Mouse (Mus musculus): ENCODE measurements around the gene Gm28053. TPM values are rescaled to one million over a fixed set of nuclear protein-coding genes. Genes with fewer than 3 reads are reported as not detected.

Gm28053 gene
- polyA plus RNA-seq, 1 experiment from 2014 or later = 0.49 TPM

DNA sequence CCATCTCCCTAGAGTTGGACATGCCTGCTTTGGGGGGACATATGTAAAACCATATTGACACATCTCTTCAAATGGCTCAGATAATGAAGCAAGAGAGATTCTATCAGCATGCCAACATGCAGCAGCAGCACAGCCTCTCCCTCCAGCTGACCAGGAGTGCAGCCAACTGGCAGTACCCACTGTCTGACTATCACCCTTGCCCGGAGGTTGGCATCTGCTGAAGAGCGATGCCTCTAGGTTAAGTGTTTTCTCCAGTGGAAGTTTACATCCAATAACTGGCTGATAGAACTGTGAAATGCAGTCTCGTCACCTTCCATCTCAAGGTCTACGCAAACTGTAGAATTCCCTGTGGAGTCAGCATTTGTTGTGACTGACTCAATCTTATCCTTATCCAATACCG lies 19.3 kb downstream of the Gm28053 start:
- WGBS = 91% methylated on average over 5 of the region's 5 CpGs
- no peaks in the 10 kb centered on the region for H3K9me3 ChIP-seq (replicated peaks)
- no peak overlapping the region for H3K27ac ChIP-seq (replicated peaks)
- H3K27me3 ChIP-seq (ENCODE audit: low read depth, poor library complexity, severe bottlenecking) = peaks cover 20% of the 10 kb centered on the region
- H3K36me3 ChIP-seq = no peaks in the 10 kb centered on the region
- H3K4me3 ChIP-seq = no peak overlapping the region
- peaks cover 24% of the 10 kb centered on the region for H3K4me1 ChIP-seq
- no peak for DNase-seq (ENCODE audit: low spot score)

DNA sequence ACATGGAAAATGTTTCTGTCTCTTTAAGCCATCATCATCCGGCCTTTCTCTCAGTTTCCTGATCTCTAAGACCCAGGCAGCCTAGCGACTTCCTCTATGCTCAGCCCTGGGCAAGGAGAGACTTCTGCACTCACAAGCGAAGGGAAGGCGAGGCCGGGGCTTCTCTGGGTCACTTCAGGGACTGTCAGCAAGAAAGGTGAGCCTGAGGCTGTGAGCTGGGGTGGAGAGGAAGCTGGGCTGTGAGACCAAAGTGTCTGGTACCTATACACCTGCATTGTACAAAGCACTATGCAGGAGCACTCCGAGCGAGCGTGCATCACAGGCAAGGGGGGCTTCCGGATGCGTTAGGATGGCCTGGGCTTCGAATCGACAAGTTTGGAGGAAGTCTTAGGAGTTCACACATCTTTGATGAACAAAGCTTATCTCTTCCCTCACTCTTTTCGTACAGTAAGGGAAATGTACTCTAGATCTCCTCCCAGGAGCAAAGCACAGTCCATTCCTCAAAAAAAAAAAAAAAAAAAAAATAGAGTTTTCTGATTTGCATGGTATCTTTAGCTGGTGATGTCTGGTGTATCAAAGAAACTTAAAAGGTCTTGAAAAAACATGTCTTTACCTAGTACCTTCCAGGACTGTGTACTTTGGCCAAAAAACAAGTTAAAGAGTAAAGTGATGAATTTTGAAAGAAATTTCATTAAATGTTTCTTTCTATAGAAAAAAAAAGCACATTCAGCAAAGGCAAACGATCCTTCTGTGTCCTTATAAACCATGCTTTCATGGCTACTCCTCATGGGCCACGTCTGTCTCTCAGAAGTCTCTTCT lies 20.8 kb downstream of the Gm28053 start, which contains the start of gene Gimap1:
Gene Gimap1 (plus strand): TSS at position 94 of the 819 bp plus-strand sequence.
- peaks cover 29% of the 10 kb centered on the region for H3K4me1 ChIP-seq
- 81% methylated on average over 15 of the region's 15 CpGs for WGBS
- no peak within 1 kb of the TSS for H3K4me3 ChIP-seq
- peaks cover 35% of the 10 kb centered on the region for H3K27me3 ChIP-seq (ENCODE audit: low read depth, poor library complexity, severe bottlenecking)
- DNase-seq (ENCODE audit: low spot score) = no peak
- no peaks in the 10 kb centered on the region for H3K9me3 ChIP-seq (replicated peaks)
- no peaks in the 10 kb centered on the region for H3K36me3 ChIP-seq
- no peak within 1 kb of the TSS for H3K27ac ChIP-seq (replicated peaks)

DNA sequence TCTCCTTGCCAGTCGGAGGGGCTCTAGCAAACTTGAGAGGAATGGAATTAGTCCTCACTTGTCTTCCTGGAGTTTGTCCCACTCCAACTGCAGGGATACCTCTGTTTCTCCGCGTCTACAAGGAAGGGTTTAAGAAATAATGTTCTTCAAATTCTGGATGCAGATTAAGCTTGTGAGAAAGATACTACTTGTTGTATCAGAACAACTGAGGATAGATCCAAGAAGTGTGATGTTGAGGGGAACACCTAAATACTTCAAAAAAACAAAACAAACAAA lies 21.3 kb downstream of the Gm28053 start:
- H3K4me3 ChIP-seq = no peak overlapping the region
- peaks cover 29% of the 10 kb centered on the region for H3K4me1 ChIP-seq
- no peak overlapping the region for H3K27ac ChIP-seq (replicated peaks)
- no peak for DNase-seq (ENCODE audit: low spot score)
- no peaks in the 10 kb centered on the region for H3K9me3 ChIP-seq (replicated peaks)
- no peaks in the 10 kb centered on the region for H3K36me3 ChIP-seq
- peaks cover 37% of the 10 kb centered on the region for H3K27me3 ChIP-seq (ENCODE audit: low read depth, poor library complexity, severe bottlenecking)
- WGBS = 90% methylated on average over 3 of the region's 3 CpGs

DNA sequence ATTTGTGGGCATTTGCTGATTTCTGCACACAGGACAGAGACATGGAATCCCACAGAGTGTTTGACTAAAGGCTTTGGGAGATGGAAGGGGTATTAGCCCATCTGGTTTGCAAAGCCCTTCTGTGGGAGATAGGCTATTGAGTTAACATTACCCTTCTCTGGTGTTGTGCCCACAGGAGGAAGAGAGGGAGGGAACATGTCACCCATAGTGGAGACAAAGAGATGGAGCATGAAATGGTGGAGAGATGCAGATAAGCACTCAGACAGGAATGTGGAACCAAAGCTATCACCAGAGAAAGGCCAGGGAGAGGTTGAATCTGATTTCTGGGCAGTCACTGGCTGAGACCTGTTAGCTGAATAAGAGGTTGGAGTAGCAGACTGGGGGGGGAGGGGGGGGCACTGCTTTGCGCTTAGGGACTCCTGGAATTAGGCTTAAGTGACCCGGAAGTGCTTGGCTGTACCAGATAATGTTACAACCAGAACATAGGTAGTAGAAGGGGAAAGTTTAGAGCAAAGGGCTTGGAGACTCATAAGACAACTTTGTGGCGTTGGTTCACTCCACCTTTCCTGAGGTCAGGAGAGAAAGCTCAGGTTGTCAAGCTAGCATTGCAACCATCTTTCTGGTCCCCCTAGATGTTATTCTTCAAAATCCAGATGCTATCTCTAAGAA lies 22.2 kb downstream of the Gm28053 start:
- WGBS = 72% methylated on average over 3 of the region's 3 CpGs
- no peaks in the 10 kb centered on the region for H3K9me3 ChIP-seq (replicated peaks)
- DNase-seq (ENCODE audit: low spot score) = no peak
- H3K36me3 ChIP-seq = no peaks in the 10 kb centered on the region
- no peak overlapping the region for H3K4me3 ChIP-seq
- H3K4me1 ChIP-seq = peaks cover 29% of the 10 kb centered on the region
- H3K27ac ChIP-seq (replicated peaks) = no peak overlapping the region
- H3K27me3 ChIP-seq (ENCODE audit: low read depth, poor library complexity, severe bottlenecking) = peaks cover 41% of the 10 kb centered on the region

DNA sequence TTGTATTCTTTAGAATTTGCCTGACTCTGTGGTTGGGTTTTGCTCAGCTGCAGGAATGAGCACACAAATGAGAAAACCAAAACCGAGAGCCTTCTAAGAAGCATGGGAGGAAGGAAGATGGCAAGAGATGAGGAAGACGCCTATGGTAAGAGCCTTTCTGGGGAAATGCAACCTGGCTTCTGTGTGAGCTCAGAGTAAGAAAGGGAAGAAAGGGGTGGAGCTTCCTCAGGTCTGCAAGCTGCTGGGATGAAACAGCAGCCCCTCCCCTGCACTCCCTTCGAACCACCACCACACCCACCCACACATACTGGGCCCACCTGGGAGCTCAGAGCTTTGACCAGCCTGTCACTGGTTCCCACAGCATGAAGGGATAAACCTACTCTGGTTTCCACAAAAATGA lies 22.9 kb downstream of the Gm28053 start:
- DNase-seq (ENCODE audit: low spot score) = no peak
- H3K4me1 ChIP-seq = peaks cover 29% of the 10 kb centered on the region
- no peak overlapping the region for H3K27ac ChIP-seq (replicated peaks)
- no peaks in the 10 kb centered on the region for H3K36me3 ChIP-seq
- H3K9me3 ChIP-seq (replicated peaks) = no peaks in the 10 kb centered on the region
- H3K4me3 ChIP-seq = no peak overlapping the region
- H3K27me3 ChIP-seq (ENCODE audit: low read depth, poor library complexity, severe bottlenecking) = peaks cover 47% of the 10 kb centered on the region
- WGBS = 40% methylated on average over 3 of the region's 3 CpGs

DNA sequence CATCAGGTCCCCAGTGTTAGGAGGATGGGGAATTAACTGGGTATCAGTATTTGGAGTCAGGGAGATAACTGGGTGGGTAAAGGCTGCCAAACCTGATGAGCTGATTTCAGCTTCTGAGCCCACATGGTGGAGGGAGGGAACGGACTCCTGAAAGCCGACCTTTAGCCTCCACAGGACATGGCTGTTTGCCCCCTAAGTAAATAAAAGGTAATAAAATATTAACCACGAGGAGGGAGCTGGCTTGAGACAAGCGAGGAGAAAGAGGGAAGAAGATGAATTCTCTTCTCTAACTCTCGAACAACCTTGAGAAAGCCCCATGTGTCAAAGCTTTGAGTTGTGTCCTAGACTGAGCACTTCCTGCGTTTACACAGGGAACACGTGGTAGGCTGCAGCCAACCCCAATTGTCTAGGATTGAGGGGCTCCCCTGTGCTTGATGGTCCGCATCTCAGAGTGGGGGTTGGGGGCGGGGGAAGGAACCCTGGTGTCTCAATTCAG lies 23.4 kb downstream of the Gm28053 start:
- 47% methylated on average over 9 of the region's 9 CpGs for WGBS
- H3K9me3 ChIP-seq (replicated peaks) = no peaks in the 10 kb centered on the region
- H3K4me3 ChIP-seq = no peak overlapping the region
- no peak overlapping the region for H3K27ac ChIP-seq (replicated peaks)
- peaks cover 47% of the 10 kb centered on the region for H3K27me3 ChIP-seq (ENCODE audit: low read depth, poor library complexity, severe bottlenecking)
- H3K4me1 ChIP-seq = peaks cover 29% of the 10 kb centered on the region
- no peaks in the 10 kb centered on the region for H3K36me3 ChIP-seq
- peak; percentile 14 for DNase-seq (ENCODE audit: low spot score)

DNA sequence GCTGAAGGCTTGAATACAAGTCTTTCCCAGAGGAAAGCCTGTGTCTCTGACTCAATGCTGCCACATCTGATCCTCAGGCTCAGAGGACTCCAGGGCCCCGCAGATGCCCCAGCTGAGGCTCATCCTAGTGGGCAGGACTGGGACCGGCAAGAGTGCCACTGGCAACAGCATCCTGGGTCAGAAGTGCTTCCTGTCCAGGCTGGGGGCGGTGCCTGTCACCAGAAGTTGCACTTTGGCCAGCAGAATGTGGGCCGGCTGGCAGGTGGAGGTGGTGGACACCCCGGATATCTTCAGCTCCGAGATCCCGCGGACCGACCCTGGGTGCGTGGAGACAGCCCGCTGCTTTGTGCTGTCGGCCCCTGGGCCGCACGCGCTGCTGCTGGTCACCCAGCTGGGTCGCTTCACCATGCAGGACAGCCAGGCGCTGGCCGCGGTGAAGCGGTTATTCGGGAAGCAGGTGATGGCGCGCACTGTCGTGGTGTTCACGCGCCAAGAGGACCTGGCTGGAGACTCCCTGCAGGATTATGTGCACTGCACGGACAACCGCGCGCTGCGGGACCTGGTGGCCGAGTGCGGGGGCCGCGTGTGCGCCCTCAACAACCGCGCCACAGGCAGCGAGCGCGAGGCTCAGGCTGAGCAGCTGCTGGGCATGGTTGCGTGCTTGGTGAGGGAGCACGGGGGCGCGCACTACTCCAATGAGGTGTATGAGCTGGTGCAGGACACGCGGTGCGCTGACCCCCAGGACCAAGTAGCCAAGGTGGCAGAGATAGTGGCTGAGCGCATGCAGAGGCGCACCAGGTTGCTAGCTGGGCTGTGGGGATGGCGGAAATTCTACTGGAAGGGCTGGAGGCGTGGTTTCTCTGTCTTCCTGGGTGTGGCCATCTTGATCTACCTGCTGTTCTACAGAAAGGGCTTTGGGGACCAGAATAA lies 24.3 kb downstream of the Gm28053 start:
- peak; percentile 39 for DNase-seq (ENCODE audit: low spot score)
- Histone ChIP-seq H3K27ac (replicated peaks) (no peak overlapping the region; the same call in 1 of the 2 replicates), H3K27me3 (ENCODE audit: low read depth, poor library complexity, severe bottlenecking) (peaks cover 47% of the 10 kb centered on the region), H3K9me3 (replicated peaks) (no peaks in the 10 kb centered on the region), H3K4me3 (peak overlapping the region; percentile 57), H3K4me1 (peaks cover 29% of the 10 kb centered on the region), H3K36me3 (no peaks in the 10 kb centered on the region)
- WGBS = 2% methylated on average over 52 of the region's 52 CpGs

DNA sequence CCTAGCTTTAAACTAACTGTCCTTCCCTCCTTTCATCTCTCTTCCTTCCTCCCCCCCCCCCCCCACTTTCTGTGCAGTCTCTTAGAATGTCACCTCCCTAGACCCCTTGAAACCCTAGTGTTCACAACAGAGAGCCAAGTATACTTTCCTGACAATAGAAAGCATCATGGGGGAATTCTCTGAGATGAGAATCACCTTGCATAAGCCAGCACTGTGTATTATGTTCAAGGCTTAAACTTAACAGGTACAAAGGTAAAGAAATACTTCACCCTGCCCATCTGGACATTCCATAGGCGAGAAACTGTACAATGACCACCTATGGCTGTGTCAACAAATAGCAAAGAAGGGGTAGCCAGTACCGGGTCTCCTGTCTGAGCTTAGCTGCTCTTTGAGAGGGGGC lies 27.1 kb downstream of the Gm28053 start:
- no peak overlapping the region for H3K4me3 ChIP-seq
- H3K9me3 ChIP-seq (replicated peaks) = no peaks in the 10 kb centered on the region
- no peak for DNase-seq (ENCODE audit: low spot score)
- H3K36me3 ChIP-seq = no peaks in the 10 kb centered on the region
- 62% methylated on average over 2 of the region's 2 CpGs for WGBS
- H3K4me1 ChIP-seq = peaks cover 25% of the 10 kb centered on the region
- no peak overlapping the region for H3K27ac ChIP-seq (replicated peaks)
- peaks cover 44% of the 10 kb centered on the region for H3K27me3 ChIP-seq (ENCODE audit: low read depth, poor library complexity, severe bottlenecking)

DNA sequence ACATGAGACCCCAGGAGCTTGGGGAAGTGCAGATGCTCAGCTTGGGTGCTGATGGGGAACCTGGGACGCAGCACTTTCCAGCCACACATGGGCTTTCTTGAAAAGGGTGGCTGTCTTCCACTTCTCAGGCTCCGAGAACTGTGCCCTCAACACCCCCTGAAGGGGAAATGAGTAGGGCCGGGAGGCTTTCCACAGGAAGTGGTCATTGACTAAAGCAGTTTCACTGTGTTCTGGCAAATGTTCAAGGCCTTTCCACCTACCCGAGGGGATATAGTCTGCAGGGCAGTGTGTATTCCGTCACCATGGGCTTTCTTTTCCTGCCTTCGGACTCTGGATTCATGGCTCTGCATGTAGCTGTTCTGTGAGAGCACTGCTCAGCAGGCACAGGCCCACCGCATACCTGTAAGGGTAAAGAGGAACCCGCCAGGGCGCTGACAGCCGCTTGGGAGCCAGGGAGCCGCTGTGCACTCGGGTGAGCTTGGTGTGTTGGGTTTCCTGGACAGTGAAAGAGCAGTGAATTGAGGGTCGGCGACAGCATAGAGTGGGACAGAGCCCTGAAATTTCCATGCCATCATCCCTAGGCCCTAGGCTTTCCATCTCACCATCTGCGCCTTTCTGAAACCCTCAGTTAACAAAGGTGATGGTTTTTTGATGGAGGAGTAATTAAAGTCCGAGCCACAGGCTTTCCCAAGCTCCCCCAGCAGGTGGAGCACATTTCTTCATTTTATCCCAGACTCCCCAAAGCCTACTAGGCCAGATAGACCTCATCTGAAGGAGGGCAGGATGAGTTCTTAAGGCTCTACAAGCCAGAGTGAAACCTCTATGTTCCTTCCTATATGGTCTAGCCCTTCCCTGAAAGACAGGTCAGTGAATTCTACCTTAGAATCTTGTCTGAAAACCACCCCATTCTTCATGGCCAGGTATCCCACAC lies 27.8 kb downstream of the Gm28053 start, which contains the start of gene Gimap5:
Gene Gimap5 (plus strand): TSS at position 239 of the 931 bp plus-strand sequence.
- Histone ChIP-seq H3K27me3 (ENCODE audit: low read depth, poor library complexity, severe bottlenecking) (peaks cover 42% of the 10 kb centered on the region), H3K4me3 (no peak within 1 kb of the TSS), H3K4me1 (peaks cover 19% of the 10 kb centered on the region), H3K36me3 (no peaks in the 10 kb centered on the region), H3K9me3 (replicated peaks) (no peaks in the 10 kb centered on the region), H3K27ac (replicated peaks) (no peak within 1 kb of the TSS)
- 49% methylated on average over 16 of the region's 16 CpGs for WGBS
- DNase-seq (ENCODE audit: low spot score) = no peak

DNA sequence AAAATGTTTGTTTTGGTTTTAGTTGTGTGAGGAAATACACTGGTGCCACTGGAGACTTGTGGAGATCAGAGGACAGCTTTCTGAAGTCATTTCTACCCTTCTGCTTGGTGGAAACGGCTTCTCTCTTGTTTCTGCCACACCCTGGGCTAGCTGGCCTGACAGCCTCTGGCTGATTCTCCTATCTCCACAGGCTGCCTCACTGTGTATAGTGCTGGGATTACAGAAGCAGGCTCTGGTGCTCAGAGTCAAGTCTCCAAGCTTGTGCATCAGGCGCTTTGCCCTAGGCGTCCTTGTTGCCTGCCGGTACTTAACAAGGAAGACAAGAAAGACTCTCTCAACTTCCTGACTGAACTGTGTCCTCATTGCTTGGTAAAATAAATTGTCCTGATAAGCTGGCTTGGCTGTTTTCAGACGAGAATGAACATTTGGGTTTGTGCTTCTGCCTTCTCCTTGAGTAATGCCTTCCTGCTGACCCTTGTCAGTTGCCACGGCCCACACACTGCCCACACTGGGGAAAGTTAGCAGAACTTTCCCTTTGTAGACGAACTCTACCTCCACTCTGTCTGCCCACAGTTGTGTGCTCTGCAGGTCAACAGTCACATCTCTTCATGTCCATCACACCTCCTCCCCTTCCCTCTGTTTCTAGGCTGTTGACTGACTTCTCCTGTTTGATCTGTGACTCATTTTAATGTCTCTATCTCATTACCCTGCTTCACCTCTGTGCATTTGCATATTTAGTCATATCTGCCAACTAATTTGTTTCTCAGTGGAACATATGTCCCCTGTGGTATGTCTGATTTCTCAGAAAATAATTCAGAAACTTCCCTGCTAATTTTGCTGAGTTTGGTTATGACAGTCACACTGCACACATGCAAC lies 28.9 kb downstream of the Gm28053 start:
- Histone ChIP-seq H3K9me3 (replicated peaks) (no peaks in the 10 kb centered on the region), H3K27me3 (ENCODE audit: low read depth, poor library complexity, severe bottlenecking) (peaks cover 31% of the 10 kb centered on the region), H3K4me3 (no peak overlapping the region), H3K4me1 (peaks cover 8% of the 10 kb centered on the region), H3K27ac (replicated peaks) (no peak overlapping the region), H3K36me3 (no peaks in the 10 kb centered on the region)
- 83% methylated on average over 7 of the region's 7 CpGs for WGBS
- no peak for DNase-seq (ENCODE audit: low spot score)
